Mouse (Mus musculus) Patski (cell line): ENCODE data around the gene Sike1. TPM values are rescaled to one million over a fixed set of nuclear protein-coding genes. Genes with fewer than 3 reads are reported as not detected.

Source experiments
- ATAC-seq: fragments of 100-300 bp; one replicate; pipeline ENCODE4 v1.8.0; 2021
- CTCF ChIA-PET: fragments of 350-600 bp; sonication (Branson Sonifier 250); formaldehyde crosslinking; loops from one replicate; lab custom pipeline; 2022; ENCODE audit warnings: inconsistent platforms; lab: Charles Lee
- POLR2A ChIA-PET: fragments of 350-600 bp; sonication (Branson Sonifier 250); formaldehyde crosslinking; loops from one replicate; lab custom pipeline; 2022; ENCODE audit warnings: antibody characterized with exemption, inconsistent platforms; lab: Charles Lee
- DNase-seq: peaks from one replicate; pipeline ENCODE4 v3.0.0-alpha.2; 2011; ENCODE audit warnings: low read depth, low spot score
- H3K27me3 ChIP-seq: fragments of 371-371 bp; one replicate; pipeline ENCODE4 v1.5.1; 2021
- CTCF ChIP-seq: fragments of 100-300 bp; IDR thresholded peaks from one replicate; pipeline ENCODE4 v1.5.1; 2021
- in situ Hi-C: fragments of 300-500 bp; cut with MboI; formaldehyde crosslinking; loops from 3 replicates; pipeline ENCODE4 v1.11.1; 2018; ENCODE audit warnings: low pct_unique_long_range_greater_than_20kb, mixed read lengths
- polyA plus RNA-seq: library from polyadenylated mRNA; unstranded; gene quantifications from one replicate; pipeline ENCODE4 v1.2.3, GENCODE M21; 2021

Gene Sike1
- polyA plus RNA-seq, 1 experiment from 2014 or later, result 114 TPM

DNA sequence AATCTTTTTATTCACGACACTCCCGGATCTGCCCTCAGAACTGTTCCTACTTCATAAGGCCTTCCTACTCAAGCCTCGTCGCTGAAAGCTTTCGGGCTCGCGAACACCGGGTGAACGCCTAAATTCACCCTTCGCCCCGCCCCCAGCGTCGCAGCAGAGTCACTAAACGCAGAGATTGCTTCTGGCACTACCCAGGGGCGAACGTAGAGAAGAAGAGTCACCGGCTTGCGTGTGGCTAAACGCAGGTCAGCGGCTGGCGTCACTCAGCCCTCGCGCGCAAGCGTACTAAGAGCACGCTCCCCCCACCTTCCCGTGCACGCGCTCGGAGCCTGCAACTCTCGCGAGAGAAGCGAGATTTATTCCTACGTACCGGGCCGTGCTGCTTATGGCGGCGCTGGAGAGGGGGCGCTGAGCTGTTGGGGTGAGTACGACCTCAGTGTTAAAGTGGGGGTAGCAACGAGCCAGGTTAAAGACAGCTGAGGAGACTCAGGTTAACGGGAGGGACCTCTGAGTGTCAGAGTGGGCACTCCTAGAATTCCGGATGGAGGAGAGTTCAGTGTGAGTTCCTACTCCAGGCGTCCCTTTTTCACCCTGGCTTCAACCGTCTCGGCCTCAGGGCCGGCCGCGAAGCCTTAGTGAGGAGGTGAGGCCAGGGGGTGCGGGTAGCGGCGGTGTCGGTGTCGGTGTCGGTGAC lies 24.9 kb downstream of the Sike1 start, which contains the start of gene Csde1:
Gene Csde1, plus strand, starts transcription at position 178 of the 694 bp plus-strand sequence.
- no peaks in the 10 kb centered on the region for H3K27me3 ChIP-seq
- ChIA-PET POLR2A (interaction anchor here (0.6 to 2.1 kb wide), 5 partner anchors 9 to 44 kb away, joined by 3 to 7 read pairs (median 4); partner anchors contain the start of gene Sike1), CTCF (interaction anchor here (1.4 to 1.6 kb wide), 2 partner anchors 20 to 82 kb away, joined by 3 read pairs; partner anchors contain the start of gene Dennd2c)
- peak; percentile 98 for DNase-seq
- in situ Hi-C loops, result no loop called here
- TF ChIP-seq CTCF, result no peak
- peak; percentile 92 for ATAC-seq

GRCm38 (mm10) chr3:103020943-103021638 lies 25.6 kb downstream of the Sike1 start:
- CTCF ChIA-PET, result interaction anchor here (1.6 kb wide), 1 partner anchor 82 kb away, joined by 3 read pairs; the partner anchor contains the start of gene Dennd2c
- in situ Hi-C loops, result no loop called here
- no peak for TF ChIP-seq CTCF
- peak; percentile 74 for DNase-seq
- POLR2A ChIA-PET, result interaction anchor here (0.6 to 2.1 kb wide), 2 partner anchors 25 to 45 kb away, joined by 3 to 7 read pairs; partner anchors contain the start of gene Sike1
- peak; percentile 68 for ATAC-seq
- H3K27me3 ChIP-seq, result no peaks in the 10 kb centered on the region

DNA sequence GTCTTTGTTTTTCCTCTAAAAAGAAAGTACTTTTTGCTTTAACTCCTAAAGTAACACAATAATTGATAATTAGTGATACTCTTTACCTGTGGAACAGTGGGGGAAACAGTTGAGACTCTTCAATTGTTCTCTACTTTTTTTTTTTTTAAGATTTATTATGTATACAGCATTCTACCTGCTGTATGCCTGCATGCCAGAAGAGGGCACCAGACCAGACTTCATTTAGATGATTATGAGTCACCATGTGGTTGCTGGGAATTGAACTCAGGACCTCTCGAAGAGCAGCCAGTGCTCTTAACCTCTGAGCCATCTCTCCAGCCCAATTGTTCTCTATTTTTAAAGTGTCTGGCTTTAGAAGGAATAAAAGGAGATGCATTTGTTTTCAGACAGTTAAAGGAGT lies 30.7 kb downstream of the Sike1 start:
- no peak for TF ChIP-seq CTCF
- H3K27me3 ChIP-seq, result no peaks in the 10 kb centered on the region
- in situ Hi-C loops, result no loop called here
- ATAC-seq (no peak), DNase-seq (no peak)
- ChIA-PET POLR2A (no interaction called here), CTCF (no interaction called here)

DNA sequence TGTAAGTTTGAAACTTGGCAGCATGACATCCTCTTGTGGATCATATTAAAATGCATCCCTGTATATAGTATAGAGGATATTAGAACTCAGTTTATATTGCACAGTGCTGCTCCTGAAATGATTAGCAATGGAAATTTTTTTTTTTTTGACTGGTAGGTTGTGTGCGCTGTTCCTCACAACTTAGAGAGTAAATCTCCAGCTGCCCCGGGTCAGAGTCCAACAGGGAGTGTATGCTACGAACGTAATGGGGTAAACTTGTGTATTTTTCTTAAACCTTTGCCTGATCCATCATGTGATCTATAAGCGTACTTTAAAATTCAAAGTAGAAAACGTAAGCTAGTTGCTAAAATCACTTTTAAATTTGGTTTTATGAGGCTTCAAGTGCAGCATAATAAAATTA lies 44.8 kb downstream of the Sike1 start:
- no peak for TF ChIP-seq CTCF
- no peak for ATAC-seq
- POLR2A ChIA-PET, result no interaction called here
- in situ Hi-C loops, result no loop called here
- CTCF ChIA-PET, result interaction anchor here (2.3 kb wide), 1 partner anchor 16 kb away, joined by 7 read pairs; no protein-coding TSS in a partner anchor
- DNase-seq, result no peak
- H3K27me3 ChIP-seq, result no peaks in the 10 kb centered on the region

DNA sequence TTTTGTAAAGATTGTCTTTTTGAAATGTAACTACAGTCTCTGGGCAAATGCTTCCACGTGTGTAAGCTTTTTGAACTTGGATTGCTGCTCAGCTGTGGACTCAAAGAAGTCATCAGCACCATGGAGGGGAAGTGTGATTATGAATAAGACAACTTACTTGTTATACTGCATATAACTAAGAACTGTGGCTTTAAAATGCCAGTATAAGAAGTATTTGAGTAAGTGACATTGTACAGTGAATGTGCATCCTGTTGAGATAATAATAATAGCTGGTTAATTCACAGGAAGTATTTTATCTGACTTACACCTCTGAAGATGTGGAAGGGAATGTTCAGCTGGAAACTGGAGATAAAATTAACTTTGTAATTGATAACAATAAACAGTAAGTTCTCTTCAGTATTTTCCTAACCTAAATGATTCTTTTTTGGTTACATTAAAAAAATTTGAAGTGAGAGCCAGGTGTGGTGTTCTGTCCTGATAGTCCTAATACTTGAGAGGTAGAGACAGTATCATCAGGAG lies 45.4 kb downstream of the Sike1 start:
- DNase-seq (no peak), ATAC-seq (no peak)
- ChIA-PET POLR2A (no interaction called here), CTCF (interaction anchor here (0.7 to 2.3 kb wide), 3 partner anchors 17 to 26 kb away, joined by 3 to 7 read pairs (median 3); no protein-coding TSS in a partner anchor)
- TF ChIP-seq CTCF, result no peak
- no peaks in the 10 kb centered on the region for H3K27me3 ChIP-seq
- in situ Hi-C loops, result no loop called here

GRCm38 (mm10) chr3:103056016-103056595 lies 60.6 kb downstream of the Sike1 start:
- ATAC-seq (no peak), DNase-seq (no peak)
- TF ChIP-seq CTCF, result no peak
- H3K27me3 ChIP-seq, result no peaks in the 10 kb centered on the region
- ChIA-PET POLR2A (no interaction called here), CTCF (interaction anchor here (0.7 to 2.7 kb wide), 4 partner anchors 9 to 128 kb away, joined by 3 to 10 read pairs (median 4); no protein-coding TSS in a partner anchor)
- in situ Hi-C loops, result no loop called here

- CTCF ChIA-PET, result interaction anchor here (2.7 kb wide), 1 partner anchor 10 kb away, joined by 10 read pairs; no protein-coding TSS in a partner anchor
- H3K27me3 ChIP-seq, result no peaks in the 10 kb centered on the region
- ATAC-seq, result no peak
- TF ChIP-seq CTCF, result no peak
- POLR2A ChIA-PET, result interaction anchor here (1.1 to 1.2 kb wide), 2 partner anchors 19 to 29 kb away, joined by 3 to 4 read pairs; no protein-coding TSS in a partner anchor
- in situ Hi-C loops, result no loop called here
- DNase-seq, result no peak
Measured at GRCm38 (mm10) chr3:103057752-103058151, 62.2 kb downstream of the Sike1 start.

Other genes with a start within 250 kb of the Sike1 start
- gene Tshb, start 213.0 kb upstream of the Sike1 start, polyA plus RNA-seq, result not detected
- gene Sycp1, start 59.6 kb upstream of the Sike1 start, polyA plus RNA-seq, result not detected
- gene Nr1h5, start 31.6 kb upstream of the Sike1 start, polyA plus RNA-seq, result 0.15 TPM
- gene Csde1, start 24.7 kb downstream of the Sike1 start, polyA plus RNA-seq, result 346 TPM
- 93.3 TPM for gene Nras, start 62.6 kb downstream of the Sike1 start, polyA plus RNA-seq
- gene Ampd1, start 78.3 kb downstream of the Sike1 start, polyA plus RNA-seq, result 0.13 TPM
- gene Dennd2c, start 106.9 kb downstream of the Sike1 start, polyA plus RNA-seq, result 1.7 TPM
- 135 TPM for gene Bcas2, start 175.9 kb downstream of the Sike1 start, polyA plus RNA-seq